Mouse (Mus musculus): Measurements from ENCODE around the gene Tnfrsf11a.
"Not testable (repeated sequence)": the region's sequence is repeated elsewhere in the genome, so short reads cannot be mapped to it uniquely, and the experiment has no call there.

Tnfrsf11a gene

GRCm38 (mm10) chr1:105780457-105781364, at the start of gene Tnfrsf11a:
Tnfrsf11a (plus strand) TSS chr1:105780718.
- DNase-seq (ENCODE audit: low read depth), result no peak

- DNase-seq (ENCODE audit: low read depth), result peak; percentile 41
Observed at GRCm38 (mm10) chr1:105735318-105735717, 45.2 kb upstream of the Tnfrsf11a start.

GRCm38 (mm10) chr1:105738334-105738733, 42.2 kb upstream of the Tnfrsf11a start:
- no peak for DNase-seq (ENCODE audit: low read depth)

GRCm38 (mm10) chr1:105739493-105739892, 41.0 kb upstream of the Tnfrsf11a start:
- DNase-seq (ENCODE audit: low read depth), result no peak

GRCm38 (mm10) chr1:105742481-105742880, 38.0 kb upstream of the Tnfrsf11a start:
- peak; percentile 56 for DNase-seq (ENCODE audit: low read depth)

- DNase-seq (ENCODE audit: low read depth), result no peak
Observed at GRCm38 (mm10) chr1:105746444-105746843, 34.1 kb upstream of the Tnfrsf11a start.

GRCm38 (mm10) chr1:105746858-105747596, 33.5 kb upstream of the Tnfrsf11a start:
- DNase-seq (ENCODE audit: low read depth), result no peak

GRCm38 (mm10) chr1:105748091-105748799, 32.3 kb upstream of the Tnfrsf11a start:
- no peak for DNase-seq (ENCODE audit: low read depth)

GRCm38 (mm10) chr1:105752196-105752595, 28.3 kb upstream of the Tnfrsf11a start:
- DNase-seq (ENCODE audit: low read depth), result peak; percentile 73

GRCm38 (mm10) chr1:105752944-105753343, 27.6 kb upstream of the Tnfrsf11a start:
- no peak for DNase-seq (ENCODE audit: low read depth)

- DNase-seq (ENCODE audit: low read depth), result no peak
Observed at GRCm38 (mm10) chr1:105758798-105759197, 21.7 kb upstream of the Tnfrsf11a start.

GRCm38 (mm10) chr1:105759422-105760165, 20.9 kb upstream of the Tnfrsf11a start:
- DNase-seq (ENCODE audit: low read depth), result no peak

GRCm38 (mm10) chr1:105765586-105765985, 14.9 kb upstream of the Tnfrsf11a start:
- DNase-seq (ENCODE audit: low read depth), result no peak

GRCm38 (mm10) chr1:105766099-105766498, 14.4 kb upstream of the Tnfrsf11a start:
- not testable (repeated sequence) for DNase-seq (ENCODE audit: low read depth)

- DNase-seq (ENCODE audit: low read depth), result peak; percentile 26
Observed at GRCm38 (mm10) chr1:105768397-105768796, 12.1 kb upstream of the Tnfrsf11a start.

GRCm38 (mm10) chr1:105770685-105771084, 9.8 kb upstream of the Tnfrsf11a start:
- DNase-seq (ENCODE audit: low read depth), result no peak

GRCm38 (mm10) chr1:105776426-105776825, 4.1 kb upstream of the Tnfrsf11a start:
- DNase-seq (ENCODE audit: low read depth), result no peak

GRCm38 (mm10) chr1:105780079-105780456, 450 bp upstream of the Tnfrsf11a start:
- no peak for DNase-seq (ENCODE audit: low read depth)

- DNase-seq (ENCODE audit: low read depth), result no peak
Observed at GRCm38 (mm10) chr1:105781391-105782146, 1.1 kb downstream of the Tnfrsf11a start.

GRCm38 (mm10) chr1:105784257-105785016, 3.9 kb downstream of the Tnfrsf11a start:
- DNase-seq (ENCODE audit: low read depth), result no peak

All from 416B (cell line).